Mouse (Mus musculus) left cerebral cortex, postnatal 36 days (tissue): ENCODE measurements around the gene D11Wsu47e. TPM values are rescaled to one million over a fixed set of nuclear protein-coding genes. Genes with fewer than 3 reads are reported as not detected.

Experiments
- DNase-seq, 2 experiments: peaks; one replicate each; pipeline ENCODE4 v3.0.0; 2021 to 2022; ENCODE audit warnings: low spot score in 2 of 2, mixed read lengths in 1 of 2
- intact Hi-C: fragments of 180-260 bp; cut with DNase I; formaldehyde crosslinking; loops from one replicate; pipeline ENCODE4 v1.15.1; 2025
- total RNA-seq, 2 experiments: library from RNA; stranded (reverse); gene quantifications; 2 replicates each; pipeline ENCODE4 v1.2.3; 2021

The D11Wsu47e gene
- total RNA-seq, 2 experiments from 2014 or later, result 11.5 to 14.9 TPM

DNA sequence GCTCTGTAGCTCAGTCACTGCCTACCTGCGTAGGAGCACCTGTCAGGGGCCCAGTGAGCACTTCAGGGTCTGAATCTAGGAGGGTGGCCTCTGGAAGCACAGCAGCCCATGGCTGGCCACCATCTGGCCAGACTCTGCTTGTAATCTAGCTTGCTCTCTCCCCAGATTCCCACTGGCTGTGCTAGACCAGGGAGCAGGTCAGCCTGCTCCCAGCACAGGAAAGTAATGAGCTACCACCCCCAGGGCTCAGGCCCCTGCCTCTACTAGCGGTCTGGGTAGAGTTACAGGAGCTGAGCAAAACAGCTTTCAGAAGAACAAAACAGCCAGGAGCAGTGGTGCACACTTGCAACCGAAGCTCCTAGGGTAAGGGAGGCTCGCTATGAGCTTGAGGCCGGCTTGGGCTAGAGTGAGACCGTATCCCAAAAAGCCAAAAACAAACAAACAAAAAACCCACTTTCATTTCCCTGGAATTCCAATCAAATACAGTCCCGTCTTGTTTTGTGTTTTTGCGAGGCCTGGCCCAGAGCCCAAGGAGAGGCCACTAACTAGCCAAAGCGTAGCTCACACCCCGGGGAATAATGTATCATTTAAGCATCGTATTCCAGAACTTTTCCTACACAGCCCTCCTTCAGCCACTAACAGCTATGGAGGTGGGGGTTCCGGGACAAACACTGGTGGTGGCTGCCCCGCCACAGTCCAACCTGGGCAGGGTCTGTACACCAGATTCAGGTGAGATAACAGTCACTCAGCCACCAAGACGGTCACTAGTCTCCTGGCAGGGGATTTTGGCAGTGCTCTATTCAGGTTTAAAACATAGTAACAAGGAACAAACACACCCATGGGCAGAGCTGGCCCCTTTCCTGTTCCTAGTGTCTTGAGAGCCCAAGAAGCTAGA is 43.0 kb downstream of the D11Wsu47e start:
- intact Hi-C loops, result no loop called here
- no peak for DNase-seq

DNA sequence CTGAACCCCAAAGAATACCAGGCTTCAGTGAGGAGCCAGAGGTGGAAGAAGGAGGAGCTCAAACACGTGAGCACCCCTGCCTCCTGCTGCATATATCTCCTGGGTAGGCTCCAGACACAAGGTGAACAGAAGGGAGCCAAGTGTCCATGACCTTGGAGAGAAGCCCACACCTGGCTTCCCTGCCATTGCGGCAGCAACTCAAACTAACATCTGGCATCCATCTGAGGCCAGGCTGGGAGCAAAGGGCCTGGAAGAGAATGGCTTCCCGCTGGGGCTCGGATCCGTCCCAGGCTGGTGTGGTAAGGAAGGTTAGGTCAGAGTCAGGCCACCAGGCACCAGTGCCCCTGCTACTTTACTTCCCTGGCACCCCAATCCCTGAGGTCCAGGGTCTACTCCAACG is 43.8 kb downstream of the D11Wsu47e start:
- intact Hi-C loops, result no loop called here
- no peak for DNase-seq

DNA sequence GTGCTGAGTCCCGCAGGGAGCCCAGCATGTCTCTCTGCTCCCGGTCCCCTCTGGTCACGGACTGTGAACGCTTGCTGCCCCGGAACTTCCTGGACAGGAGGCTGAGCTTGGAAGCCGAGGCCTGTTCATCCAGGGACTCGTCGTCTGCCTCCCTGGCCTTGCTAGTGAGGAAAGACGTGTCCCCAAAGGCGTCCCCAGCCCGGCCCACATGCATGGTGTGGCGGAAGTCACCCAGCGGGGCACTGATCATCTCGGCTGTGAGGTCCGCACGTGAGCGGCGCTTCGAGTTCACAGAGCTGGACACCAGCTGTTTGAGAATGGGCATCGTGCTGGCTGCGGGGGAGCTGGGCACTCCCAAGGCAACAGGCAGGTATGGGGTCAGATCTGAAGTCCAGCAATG is 45.0 kb downstream of the D11Wsu47e start:
- intact Hi-C loops, result no loop called here
- DNase-seq, result no peak

DNA sequence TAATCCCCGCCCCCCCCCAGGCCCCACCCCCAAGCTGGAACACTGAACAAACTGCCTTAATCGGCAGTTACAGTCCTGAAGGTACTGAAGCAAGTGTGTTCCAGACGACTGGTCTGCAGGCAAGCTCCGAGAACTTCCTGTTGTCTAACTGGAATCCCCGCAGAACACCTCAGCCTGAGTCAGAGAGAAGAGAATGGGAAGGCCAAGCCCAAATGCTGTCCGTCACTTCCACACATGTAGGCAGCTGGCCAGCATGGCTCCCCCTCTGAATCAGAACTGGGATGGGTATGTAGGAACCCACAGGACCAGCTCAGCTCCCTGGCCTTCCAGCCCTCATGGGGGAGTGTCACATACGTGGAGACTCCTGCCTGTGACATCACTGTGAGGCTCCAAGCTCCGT is 45.7 kb downstream of the D11Wsu47e start:
- intact Hi-C loops, result no loop called here

DNA sequence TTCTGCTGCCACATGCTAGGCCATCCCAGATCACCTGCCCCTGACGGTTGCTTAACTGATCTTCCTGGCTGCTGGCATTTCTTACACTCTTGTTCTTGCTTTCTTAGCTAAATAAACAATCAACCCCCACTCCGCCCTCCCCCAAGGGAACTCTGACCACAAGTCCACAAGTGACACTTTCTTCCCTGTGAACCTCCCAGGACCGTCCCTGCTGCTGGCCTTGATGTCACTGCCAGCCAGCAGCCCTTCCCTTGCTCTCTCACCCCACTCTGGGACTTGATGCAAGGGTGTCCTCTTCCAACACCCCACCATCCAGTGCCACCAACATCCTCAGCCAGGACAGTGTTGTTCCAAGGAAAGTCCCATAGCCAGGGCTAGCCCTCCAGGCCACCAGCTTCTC is 46.7 kb downstream of the D11Wsu47e start:
- no peak for DNase-seq
- intact Hi-C loops, result no loop called here

More for the DNA sequence above, 45.7 kb downstream of the D11Wsu47e start:
- DNase-seq, result no peak

DNA sequence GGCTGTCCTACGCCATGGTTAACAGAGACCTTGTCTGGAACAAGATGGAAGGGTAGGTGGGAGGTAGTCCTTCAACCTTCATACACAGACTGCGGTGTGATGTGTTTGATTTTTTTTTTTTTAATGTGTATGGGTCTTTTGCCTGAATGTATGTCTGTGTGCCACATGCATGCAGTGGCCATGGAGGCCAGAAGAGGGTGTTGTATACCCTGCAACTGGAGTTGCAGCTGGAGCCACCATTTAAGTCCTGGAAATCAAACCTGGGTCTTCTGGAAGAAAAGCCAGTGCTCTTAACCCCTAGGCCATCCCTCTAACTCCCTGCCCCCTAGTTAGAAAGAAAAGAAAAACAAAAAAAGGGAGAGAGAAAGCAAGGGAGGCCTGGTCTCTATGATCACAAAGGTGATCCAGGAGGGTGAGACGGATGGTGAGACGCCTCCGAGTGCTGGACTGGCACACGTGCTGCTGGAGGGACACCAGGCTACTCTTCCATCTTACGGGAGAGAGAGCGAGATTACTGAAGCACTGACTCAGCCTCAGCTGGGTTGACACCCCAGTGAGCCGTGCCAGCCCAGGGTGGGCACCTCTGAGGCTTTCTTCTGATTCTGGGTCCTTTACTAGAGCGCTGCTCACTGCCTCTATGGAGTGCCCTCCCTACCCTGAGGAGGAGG is 47.9 kb downstream of the D11Wsu47e start:
- DNase-seq, result no peak
- intact Hi-C loops, result no loop called here

DNA sequence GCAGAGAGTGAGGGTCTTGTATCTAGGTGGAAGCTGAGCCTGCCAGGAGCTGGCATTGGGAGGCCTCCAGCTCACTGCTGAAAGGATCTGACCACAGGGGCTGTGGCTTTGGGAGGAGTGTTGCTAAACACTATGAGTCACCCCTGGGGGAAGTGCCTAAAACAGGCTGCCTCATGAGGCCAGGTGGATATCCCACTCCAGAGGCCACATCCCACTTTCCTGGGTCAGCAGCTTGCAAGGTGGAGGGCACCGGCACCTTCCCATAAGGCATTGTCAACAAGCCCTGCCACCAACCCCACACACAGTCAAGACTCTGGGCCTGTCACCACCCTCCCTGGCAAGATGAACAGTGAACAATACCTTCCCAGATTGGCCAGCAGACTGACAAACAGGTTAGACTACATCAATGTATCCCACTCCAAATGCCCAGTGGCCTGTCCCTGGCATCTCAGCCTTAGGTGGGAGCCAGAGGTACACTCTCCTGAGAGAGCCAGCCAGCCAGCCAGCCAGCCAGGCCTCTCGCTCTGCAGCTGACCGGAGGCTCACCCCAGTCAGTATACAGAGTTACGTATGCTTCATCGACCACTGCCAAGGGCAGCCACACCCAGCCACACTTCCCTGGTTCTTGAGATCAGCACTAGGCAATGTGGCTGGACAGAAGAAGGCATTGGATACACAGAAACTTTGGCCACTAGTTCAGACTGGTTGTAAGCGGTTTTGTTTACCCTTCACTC is 49.6 kb downstream of the D11Wsu47e start:
- intact Hi-C loops, result no loop called here
- no peak for DNase-seq

DNA sequence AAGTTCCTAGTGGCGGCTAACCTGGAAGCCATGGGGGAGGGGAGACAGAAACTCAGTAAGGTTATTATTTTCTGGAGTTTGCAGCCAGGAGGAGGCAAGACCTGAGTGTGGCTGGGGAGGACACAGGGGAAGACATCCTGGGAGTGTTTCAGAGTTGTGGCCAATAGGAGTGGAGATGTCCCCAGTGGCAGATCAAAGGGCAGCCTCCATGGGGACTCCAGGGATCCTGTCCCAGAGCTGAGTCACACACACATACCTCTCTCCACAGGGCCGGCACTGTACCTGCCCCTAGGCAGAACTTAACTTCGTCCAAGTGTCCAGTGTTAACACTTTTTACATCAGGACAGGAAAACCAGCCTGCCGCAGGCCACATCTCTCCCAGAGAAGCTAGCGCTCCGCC is 50.9 kb downstream of the D11Wsu47e start:
- intact Hi-C loops, result no loop called here

DNA sequence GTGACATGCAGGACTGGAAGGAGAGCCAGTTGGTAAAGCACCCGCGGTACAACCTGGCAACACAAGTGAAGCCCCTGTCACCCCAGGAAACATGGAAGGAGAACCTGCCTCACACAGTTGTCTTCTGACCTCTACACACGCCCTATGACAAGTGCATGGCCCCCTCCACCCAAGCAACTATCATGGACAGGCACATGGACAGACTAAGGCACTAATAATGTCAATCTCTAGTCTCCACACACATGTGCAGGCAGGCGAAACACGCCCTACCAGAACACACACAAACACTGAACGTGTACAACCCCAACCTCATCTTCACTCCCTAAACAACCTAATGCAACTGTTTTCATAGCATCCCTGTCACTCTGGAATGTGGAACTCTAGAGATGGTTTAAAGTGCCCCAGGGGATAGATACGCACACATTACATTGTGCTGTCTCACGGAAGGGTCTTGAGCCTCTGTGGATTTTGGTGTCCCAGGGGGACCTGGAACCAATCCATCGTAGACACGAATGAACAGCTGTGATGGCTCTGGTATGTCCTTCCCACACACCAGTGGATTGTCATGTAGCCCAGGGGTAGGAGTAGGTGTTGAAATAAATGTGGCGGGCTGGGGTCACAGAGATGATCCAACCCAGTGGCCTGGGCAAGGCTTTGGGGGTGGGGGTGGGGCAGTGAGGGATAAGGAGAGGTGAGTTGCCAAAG is 52.8 kb downstream of the D11Wsu47e start:
- intact Hi-C loops, result no loop called here
- no peak for DNase-seq

More for the DNA sequence above, 50.9 kb downstream of the D11Wsu47e start:
- DNase-seq, result no peak

DNA sequence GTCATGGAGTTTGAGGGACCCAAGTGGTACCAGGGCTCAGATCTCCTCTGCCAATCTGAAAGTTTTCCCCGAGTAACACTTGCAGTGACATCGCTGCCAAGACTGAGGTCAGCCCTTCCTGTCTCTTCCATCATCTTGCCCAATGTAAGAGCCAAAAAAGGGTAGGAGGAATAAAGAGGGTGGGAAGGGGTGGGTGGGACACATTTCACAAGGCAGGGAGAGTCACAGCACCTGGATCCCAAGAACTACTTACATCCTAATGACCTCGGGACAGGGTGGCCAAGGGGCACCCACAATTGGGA is 53.3 kb downstream of the D11Wsu47e start:
- intact Hi-C loops, result no loop called here
- DNase-seq, result no peak

DNA sequence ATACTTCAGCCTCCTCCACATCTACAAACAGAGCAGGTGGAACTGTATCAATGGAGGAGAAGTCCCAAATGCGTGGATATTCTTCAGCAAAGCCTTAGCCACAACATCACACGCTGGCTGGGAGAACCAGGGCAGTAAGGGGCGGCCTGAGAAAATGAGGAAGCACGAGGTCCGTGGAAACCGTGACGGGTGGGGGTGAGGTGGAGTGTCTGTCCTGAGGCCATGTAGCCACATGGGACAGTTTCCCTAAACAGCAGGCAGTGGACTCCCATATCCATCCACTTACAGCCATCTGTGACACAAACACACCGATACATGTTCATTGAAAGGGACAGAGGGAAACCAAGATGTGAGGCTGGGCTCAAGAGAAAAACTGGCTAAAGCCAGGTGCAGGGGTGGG is 53.7 kb downstream of the D11Wsu47e start:
- DNase-seq, result no peak
- intact Hi-C loops, result no loop called here

DNA sequence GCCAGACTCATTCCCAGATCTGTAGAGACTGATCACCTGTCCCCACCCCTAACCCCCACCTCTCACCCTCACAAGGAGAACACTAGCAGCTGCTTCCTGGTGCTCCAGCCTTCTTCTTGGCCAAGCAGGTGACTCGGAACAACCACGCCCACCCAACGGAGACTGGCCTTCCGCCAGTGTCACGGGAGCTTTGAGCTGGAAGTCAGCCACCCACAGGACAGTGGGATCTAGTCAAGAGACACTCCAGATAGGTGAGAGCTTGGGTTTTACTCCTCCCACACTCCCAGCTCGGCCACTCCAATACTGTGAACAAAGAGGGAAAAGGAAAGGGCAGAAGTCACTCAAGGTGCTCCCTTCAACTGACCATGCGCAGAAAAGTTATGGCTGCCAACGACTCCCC is 55.0 kb downstream of the D11Wsu47e start:
- no peak for DNase-seq
- intact Hi-C loops, result no loop called here

DNA sequence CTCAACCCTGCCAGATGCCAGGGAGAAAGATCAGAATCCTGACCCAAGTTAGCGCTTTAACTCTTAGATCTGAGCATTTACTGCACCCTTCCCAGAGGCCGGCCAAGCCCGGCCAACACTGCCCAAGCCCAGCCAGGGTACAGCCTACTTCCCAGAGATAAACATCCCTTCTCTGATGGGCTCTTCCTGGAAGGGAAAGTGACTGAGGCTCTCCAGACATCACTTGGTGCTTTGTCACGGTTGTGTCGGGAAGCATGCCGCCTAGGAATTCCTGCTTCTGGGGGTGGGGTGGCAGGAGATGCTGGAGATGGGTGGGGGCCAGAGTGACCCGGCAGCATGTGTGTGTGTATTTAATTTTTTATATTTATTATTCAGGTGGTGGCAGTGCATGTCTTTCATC is 55.9 kb downstream of the D11Wsu47e start:
- intact Hi-C loops, result no loop called here
- DNase-seq, result no peak

DNA sequence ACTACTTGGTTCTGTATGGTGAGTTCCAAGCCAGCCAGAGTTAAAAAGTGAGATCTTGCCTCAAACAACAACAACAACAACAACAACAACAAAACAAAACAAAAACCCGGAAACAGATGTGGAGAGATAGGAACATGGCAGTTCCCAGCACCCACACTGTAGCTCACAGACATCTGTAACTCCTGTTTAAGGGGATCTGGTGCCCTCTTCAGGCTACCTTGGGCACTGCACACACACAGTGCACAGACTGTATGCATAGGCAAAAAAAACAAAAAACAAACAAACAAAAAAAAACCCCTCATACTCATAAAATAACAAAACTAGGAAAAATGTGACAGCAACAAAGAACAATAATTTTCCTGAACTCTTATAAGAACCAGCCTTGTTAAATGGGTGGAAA is 58.8 kb downstream of the D11Wsu47e start:
- intact Hi-C loops, result no loop called here

More for the DNA sequence above, 58.8 kb downstream of the D11Wsu47e start:
- DNase-seq, result no peak

Other genes starting within 250 kb of the D11Wsu47e start
- 10 to 100 TPM; 30.0 to 35.0 TPM for gene Sstr2, start 65.1 kb upstream of the D11Wsu47e start, total RNA-seq
- 10 to 100 TPM; 42.8 to 47.8 TPM for gene Cog1, start 35.2 kb upstream of the D11Wsu47e start, total RNA-seq
- 10 to 100 TPM; 13.6 to 15.9 TPM for gene Slc39a11, start 34.3 kb upstream of the D11Wsu47e start, total RNA-seq
- gene Fam104a, start 257 bp upstream of the D11Wsu47e start, total RNA-seq, result 10 to 100 TPM; 28.3 to 31.6 TPM
- gene Cpsf4l, start 25.6 kb downstream of the D11Wsu47e start, total RNA-seq, result not detected
- 10 to 100 TPM; 21.9 to 29.8 TPM for gene Cdc42ep4, start 67.5 kb downstream of the D11Wsu47e start, total RNA-seq